Mouse (Mus musculus): ENCODE data around the gene Fbxw5. TPM values are rescaled to one million over a fixed set of nuclear protein-coding genes. Genes with fewer than 3 reads are reported as not detected.

Gene Fbxw5
- polyA plus RNA-seq, 1 experiment from 2014 or later: 72.6 TPM

DNA sequence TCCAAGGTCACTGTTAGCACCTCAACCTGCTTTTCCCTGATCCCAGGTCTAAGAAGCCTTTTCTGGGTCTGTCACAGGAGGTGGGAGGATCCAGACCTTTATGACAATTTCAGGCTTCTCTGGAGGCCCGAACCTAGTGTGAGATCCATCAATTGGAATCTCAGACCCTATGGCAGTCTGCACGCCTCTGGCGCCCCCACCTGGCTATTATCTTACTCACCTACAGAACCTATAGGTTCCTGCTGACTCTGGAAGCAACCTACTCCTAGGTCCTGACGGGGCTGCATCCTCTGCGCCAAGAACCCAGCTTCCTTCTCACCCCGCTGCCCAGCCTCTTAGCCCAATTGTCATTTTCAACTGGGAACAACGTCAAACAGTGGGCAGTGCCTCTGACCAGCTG lies 17.6 kb upstream of the Fbxw5 start:
- WGBS: 16% methylated on average over 7 of the region's 7 CpGs

DNA sequence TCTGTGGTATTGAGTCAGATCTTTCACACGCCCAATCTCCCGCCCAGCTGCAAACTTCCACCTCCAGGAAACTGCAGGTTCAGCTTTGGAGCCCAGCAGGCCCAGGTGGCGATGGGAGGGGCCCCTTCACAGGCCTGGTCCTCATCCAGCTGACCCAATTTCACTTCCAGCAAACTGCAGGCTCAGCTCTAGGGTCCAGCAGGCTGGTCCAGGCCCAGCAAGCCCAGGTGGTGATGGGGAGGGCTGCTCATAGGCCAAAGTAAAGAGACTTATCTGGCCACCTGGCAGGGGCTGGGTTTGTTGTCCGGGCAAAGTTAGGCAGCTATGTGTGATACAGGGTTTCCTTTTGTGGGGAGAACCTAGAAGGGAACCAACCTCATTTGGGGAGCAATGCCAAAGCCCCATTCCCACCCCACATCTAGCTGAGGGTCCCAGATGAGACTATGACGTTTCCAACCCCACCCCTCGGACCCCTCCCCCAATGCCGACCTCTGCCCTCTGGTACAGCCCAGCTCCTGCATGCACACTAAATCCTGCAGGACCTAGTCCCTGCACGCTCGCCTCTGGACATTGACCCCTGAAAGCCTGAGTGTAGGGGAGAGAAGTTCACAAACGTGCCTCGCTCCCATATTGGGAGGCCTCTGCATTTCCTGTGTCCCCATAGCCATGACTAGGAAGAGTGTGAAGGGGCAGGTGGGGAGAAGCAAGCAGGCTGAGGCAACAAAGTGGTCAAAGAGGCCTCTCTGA lies 15.5 kb upstream of the Fbxw5 start:
- WGBS: 58% methylated on average over 11 of the region's 11 CpGs
- Histone ChIP-seq H3K4me1 (replicated peaks) (no peaks in the 10 kb centered on the region), H3K36me3 (no peaks in the 10 kb centered on the region), H3K27ac (no peak overlapping the region), H3K27me3 (peaks cover 4% of the 10 kb centered on the region; the same call in 1 of the 2 replicates), H3K9ac (no peak overlapping the region), H3K9me3 (replicated peaks) (no peaks in the 10 kb centered on the region), H3K4me2 (no peak overlapping the region), H3K4me3 (no peak overlapping the region)
- no peak for ATAC-seq (replicated peaks; ENCODE audit: insufficient number of reproducible peaks, insufficient read depth, low FRiP score, low read depth)

More for the DNA sequence above, 17.6 kb upstream of the Fbxw5 start:
- no peak overlapping the region for H3K9ac ChIP-seq
- H3K27ac ChIP-seq: no peak overlapping the region
- no peak overlapping the region for H3K4me3 ChIP-seq
- H3K4me1 ChIP-seq (replicated peaks): no peaks in the 10 kb centered on the region
- H3K4me2 ChIP-seq: no peak overlapping the region
- H3K36me3 ChIP-seq: no peaks in the 10 kb centered on the region
- ATAC-seq (replicated peaks; ENCODE audit: insufficient number of reproducible peaks, insufficient read depth, low FRiP score, low read depth): no peak
- no peaks in the 10 kb centered on the region for H3K9me3 ChIP-seq (replicated peaks)
- peaks cover 4% of the 10 kb centered on the region; the same call in 1 of the 2 replicates for H3K27me3 ChIP-seq

DNA sequence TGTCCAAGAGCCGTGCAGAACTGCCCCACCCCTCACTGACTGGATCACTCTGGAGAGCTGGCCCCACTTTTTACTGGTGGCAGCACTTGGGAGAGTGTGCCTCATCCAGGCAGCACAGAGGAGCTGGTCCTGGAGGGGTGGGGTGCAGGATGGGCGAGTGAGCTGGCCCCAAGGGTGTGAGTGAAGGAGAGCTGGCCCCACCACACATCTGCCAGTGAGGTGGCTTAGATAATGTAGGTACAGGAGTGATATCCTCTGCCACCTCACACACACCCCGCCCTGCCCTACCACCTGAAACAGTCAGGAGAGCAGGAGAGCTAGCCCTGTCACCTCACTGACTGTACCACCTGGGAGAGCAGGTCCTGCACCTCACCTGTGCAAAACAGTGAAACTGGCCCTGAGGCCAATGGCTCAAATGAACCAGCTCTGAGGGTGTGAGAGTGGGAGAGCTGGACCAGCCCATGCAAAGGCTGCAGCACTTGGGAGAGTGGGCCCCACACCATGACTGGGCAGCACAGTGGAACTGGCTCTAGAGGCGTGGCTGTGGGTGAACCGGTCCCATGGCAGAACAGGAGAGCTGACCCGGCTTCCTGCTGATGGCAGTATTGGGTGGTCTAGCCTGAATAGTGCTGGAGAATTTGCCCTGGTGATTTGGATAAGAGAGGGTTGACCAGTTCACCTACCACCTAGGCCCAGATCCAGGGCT lies 12.4 kb upstream of the Fbxw5 start:
- no peak overlapping the region for H3K4me2 ChIP-seq

DNA sequence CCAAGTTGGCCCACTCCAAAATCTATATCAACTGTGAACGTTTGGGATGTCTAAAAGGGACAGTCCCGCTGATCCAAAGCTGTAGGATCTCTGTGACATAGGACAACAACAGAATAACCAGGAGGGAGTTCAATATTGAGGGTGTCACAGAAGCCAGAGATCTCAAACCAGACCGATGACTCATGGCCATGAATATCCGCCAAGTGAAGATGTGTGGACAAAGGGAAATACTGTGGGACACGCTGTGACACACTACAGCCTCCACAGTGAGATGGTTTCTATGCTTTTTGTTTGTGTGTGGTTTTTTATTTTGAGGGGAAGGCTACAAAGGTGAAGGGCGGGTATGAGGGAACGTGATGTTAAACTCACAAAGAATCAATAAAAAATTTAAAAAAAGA lies 11.9 kb upstream of the Fbxw5 start:
- no peaks in the 10 kb centered on the region for H3K27me3 ChIP-seq
- 72% methylated on average over 7 of the region's 7 CpGs for WGBS
- H3K4me3 ChIP-seq: no peak overlapping the region
- no peaks in the 10 kb centered on the region for H3K36me3 ChIP-seq
- no peak overlapping the region for H3K4me2 ChIP-seq
- H3K9ac ChIP-seq: no peak overlapping the region
- H3K27ac ChIP-seq: no peak overlapping the region
- no peak for ATAC-seq (replicated peaks; ENCODE audit: insufficient number of reproducible peaks, insufficient read depth, low FRiP score, low read depth)
- no peaks in the 10 kb centered on the region for H3K4me1 ChIP-seq (replicated peaks)
- no peaks in the 10 kb centered on the region for H3K9me3 ChIP-seq (replicated peaks)

More for the DNA sequence above, 12.4 kb upstream of the Fbxw5 start:
- no peaks in the 10 kb centered on the region for H3K9me3 ChIP-seq (replicated peaks)
- H3K27ac ChIP-seq: no peak overlapping the region
- H3K36me3 ChIP-seq: no peaks in the 10 kb centered on the region
- H3K4me1 ChIP-seq (replicated peaks): no peaks in the 10 kb centered on the region
- 78% methylated on average over 6 of the region's 6 CpGs for WGBS
- H3K9ac ChIP-seq: no peak overlapping the region
- no peak for ATAC-seq (replicated peaks; ENCODE audit: insufficient number of reproducible peaks, insufficient read depth, low FRiP score, low read depth)
- H3K4me3 ChIP-seq: no peak overlapping the region
- H3K27me3 ChIP-seq: no peaks in the 10 kb centered on the region

DNA sequence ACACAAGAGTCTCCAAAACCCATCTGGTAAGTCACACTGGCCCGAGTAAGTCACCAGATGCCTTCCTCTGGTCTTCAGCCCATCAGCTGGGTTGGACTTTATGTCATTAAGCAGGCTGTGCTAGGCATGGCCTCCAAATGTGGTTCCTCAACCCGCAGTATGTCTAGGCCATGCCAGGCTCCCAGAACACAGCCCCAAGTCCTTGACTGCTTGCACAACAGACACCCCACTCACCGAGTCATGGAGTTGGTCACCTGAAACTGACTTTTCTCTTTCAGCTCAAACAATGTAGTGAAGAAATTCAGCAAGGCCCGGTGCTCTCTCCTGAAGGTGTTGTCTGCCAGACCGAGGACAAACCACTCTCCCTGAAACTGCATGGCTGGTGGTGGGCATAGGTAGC lies 7.6 kb upstream of the Fbxw5 start:
- peaks cover 3% of the 10 kb centered on the region; the same call in 1 of the 2 replicates for H3K4me1 ChIP-seq (replicated peaks)
- no peaks in the 10 kb centered on the region for H3K27me3 ChIP-seq
- no peak overlapping the region for H3K4me2 ChIP-seq
- no peak overlapping the region for H3K9ac ChIP-seq
- no peak overlapping the region for H3K4me3 ChIP-seq
- H3K36me3 ChIP-seq: no peaks in the 10 kb centered on the region
- WGBS: 74% methylated on average over 5 of the region's 5 CpGs
- H3K27ac ChIP-seq: no peak overlapping the region
- no peaks in the 10 kb centered on the region for H3K9me3 ChIP-seq (replicated peaks)
- ATAC-seq (replicated peaks; ENCODE audit: insufficient number of reproducible peaks, insufficient read depth, low FRiP score, low read depth): no peak

DNA sequence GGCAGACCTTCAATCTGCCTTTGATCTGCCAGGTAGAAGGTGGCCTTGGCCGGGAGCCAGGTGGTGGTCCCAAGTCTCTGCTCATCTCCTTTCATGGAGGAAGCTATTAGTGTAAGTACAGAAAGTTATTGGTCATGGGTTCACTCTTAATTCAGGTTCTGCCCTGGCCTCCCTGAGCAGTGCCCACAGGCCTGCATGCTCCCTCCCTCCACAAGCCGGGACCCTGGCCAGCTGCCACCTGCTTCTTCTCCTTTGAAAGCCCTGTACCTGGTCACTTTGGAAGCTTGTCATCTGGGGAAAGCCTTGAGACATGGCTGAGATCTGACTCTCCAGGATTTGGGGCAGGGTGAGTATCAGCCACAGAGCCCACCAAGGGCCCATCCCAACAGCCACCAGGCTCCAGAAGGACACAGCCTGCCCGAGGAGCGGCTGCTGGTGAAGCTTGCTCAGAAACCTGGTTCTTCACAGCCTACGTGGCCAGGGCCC lies 7.0 kb upstream of the Fbxw5 start, which contains the start of gene Lcn12:
Gene Lcn12, minus strand, starts transcription at position 436 of the 486 bp plus-strand sequence.
- Histone ChIP-seq H3K4me3 (no peak within 1 kb of the TSS), H3K27ac (no peak within 1 kb of the TSS), H3K9me3 (replicated peaks) (no peaks in the 10 kb centered on the region), H3K36me3 (no peaks in the 10 kb centered on the region), H3K9ac (no peak within 1 kb of the TSS), H3K4me2 (no peak within 1 kb of the TSS), H3K27me3 (no peaks in the 10 kb centered on the region), H3K4me1 (replicated peaks) (peaks cover 3% of the 10 kb centered on the region; the same call in 1 of the 2 replicates)
- no peak for ATAC-seq (replicated peaks; ENCODE audit: insufficient number of reproducible peaks, insufficient read depth, low FRiP score, low read depth)
- 81% methylated on average over 5 of the region's 5 CpGs for WGBS

DNA sequence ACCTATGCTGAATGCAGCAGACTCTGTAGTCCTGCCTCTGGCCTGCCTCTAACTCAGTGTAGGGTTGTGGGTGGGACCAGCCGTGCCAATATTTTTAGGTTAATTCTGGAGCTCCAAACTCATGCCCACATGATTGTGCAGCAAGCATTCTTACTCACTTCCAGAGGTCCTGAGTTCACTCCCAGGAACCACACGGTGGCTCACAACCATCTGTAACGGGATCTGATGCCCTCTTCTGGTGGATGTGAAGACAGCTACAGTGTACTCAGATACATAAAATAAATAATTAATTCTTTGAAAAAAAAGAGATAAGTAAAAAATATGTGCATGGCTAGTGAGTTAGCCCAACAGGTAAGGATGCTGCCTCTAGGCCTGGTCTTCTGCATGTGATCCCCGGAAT lies 4.1 kb upstream of the Fbxw5 start:
- no peak for ATAC-seq (replicated peaks; ENCODE audit: insufficient number of reproducible peaks, insufficient read depth, low FRiP score, low read depth)
- H3K4me3 ChIP-seq: no peak overlapping the region
- H3K4me2 ChIP-seq: no peak overlapping the region
- H3K9ac ChIP-seq: no peak overlapping the region
- no peak overlapping the region for H3K27ac ChIP-seq
- no peaks in the 10 kb centered on the region for H3K9me3 ChIP-seq (replicated peaks)
- 51% methylated on average over 4 of the region's 4 CpGs for WGBS
- peaks cover 11% of the 10 kb centered on the region for H3K4me1 ChIP-seq (replicated peaks)
- H3K27me3 ChIP-seq: no peaks in the 10 kb centered on the region
- no peaks in the 10 kb centered on the region for H3K36me3 ChIP-seq

DNA sequence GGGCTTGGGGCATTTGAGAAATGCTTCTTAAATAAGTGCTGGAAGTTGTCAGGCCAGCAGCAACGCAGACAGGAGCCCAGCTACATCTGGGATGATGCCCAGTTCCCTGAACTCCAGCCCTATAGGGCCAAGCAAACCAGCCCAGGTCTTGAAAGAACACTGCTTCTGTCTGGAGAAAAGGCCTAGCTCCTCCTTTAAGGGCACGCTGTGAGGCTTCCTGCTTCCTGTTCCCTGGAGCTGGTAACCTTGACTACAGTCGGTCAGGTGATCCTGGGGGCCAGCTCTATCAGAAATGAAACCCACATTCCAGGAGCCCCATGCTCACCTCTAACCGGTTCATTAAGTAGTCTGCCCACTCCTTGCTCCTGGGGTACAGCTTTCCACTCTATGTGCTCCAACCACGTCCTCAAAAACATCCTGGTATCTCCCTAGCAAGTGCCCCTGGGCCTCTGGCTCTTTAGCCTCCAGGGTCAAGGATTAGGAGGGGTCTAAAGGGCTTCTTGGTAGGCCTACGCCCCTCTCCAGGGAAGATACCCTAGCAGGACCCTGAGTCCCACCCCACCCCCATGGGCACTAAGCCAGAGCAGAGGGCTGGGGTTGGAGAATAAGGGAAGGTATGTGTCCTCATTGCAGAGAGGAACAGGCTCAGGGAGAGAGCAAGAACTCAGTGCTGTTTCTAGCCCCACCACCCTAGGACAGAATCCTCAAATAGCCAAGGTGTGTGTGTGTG lies 2.5 kb upstream of the Fbxw5 start:
- H3K4me2 ChIP-seq: no peak overlapping the region
- no peaks in the 10 kb centered on the region for H3K27me3 ChIP-seq
- no peaks in the 10 kb centered on the region; the same call in 1 of the 2 replicates for H3K36me3 ChIP-seq
- ATAC-seq (replicated peaks; ENCODE audit: insufficient number of reproducible peaks, insufficient read depth, low FRiP score, low read depth): no peak
- WGBS: 41% methylated on average over 6 of the region's 6 CpGs
- no peak overlapping the region for H3K27ac ChIP-seq
- no peak overlapping the region for H3K9ac ChIP-seq
- peaks cover 20% of the 10 kb centered on the region for H3K4me1 ChIP-seq (replicated peaks)
- no peak overlapping the region for H3K4me3 ChIP-seq
- H3K9me3 ChIP-seq (replicated peaks): no peaks in the 10 kb centered on the region

DNA sequence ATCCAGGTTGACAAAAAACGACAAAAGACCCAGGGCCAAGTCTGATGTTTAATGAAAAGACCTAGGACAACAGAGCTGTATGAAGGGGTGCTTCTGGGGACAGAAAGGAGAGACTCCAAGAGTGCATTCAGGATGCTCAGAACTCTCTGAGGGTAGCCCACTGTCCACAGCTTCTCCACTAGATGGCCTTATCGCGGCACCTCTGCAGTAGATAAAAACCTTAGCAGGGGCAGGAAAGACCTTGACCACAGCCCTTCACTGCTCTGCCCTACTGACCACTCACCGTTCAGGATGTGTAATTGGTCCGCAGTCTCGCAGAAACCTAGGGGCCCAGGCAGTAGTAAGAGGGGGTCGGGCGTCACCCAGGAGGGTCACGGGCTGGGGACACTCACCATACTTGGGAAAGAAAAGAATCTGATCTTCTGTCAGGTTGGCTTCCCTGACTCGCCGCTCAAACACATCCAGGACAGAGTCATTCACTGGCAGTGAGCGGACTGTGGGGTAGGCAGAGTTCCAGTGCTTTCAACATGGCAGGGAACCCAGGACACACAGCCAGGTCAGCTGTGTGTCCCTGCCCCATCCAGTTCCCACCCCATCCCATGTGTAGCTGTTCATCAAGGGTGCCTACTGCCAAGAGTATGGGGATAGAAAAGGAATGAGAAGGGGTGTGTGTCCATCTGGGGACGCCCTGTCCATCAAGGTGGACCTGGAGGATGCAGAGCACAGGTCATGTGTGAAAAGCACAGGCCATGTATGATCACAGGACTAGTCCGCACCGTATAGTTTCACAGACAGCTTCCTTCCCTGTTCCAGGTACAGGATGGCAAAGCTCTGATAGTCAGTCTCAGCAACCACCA lies 1.7 kb upstream of the Fbxw5 start:
- Histone ChIP-seq H3K4me3 (no peak overlapping the region), H3K4me2 (no peak overlapping the region), H3K9ac (no peak overlapping the region), H3K36me3 (peaks cover 8% of the 10 kb centered on the region), H3K27ac (no peak overlapping the region), H3K9me3 (replicated peaks) (no peaks in the 10 kb centered on the region), H3K27me3 (no peaks in the 10 kb centered on the region), H3K4me1 (replicated peaks) (peaks cover 20% of the 10 kb centered on the region)
- ATAC-seq (replicated peaks; ENCODE audit: insufficient number of reproducible peaks, insufficient read depth, low FRiP score, low read depth): no peak
- WGBS: 67% methylated on average over 15 of the region's 15 CpGs

DNA sequence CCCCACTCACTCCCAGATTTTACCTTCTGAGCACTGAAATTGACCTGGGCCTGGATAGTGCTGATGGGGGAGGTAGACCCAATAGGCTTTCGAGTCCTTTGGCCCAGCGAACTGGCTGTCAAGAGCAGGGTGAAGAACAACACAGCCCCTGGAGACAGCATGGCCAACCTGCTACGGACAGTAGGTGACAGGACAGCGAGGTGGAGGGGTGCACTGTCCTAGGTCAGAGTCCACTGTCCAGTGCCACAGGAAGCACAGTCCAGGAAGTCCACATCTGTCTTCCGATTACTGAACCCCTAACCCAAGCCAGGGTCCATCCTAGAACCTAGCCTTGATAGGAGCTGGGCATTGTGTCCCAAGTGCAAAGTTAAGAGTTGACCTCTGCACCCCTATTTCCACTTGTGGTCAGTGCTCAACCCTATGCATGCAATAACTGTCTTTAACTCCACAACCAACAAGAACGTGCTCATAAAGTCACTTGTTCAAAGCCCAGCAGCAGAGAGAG lies 427 bp upstream of the Fbxw5 start:
- peak; percentile 4; the same call in 1 of the 2 replicates for ATAC-seq (replicated peaks; ENCODE audit: insufficient number of reproducible peaks, insufficient read depth, low FRiP score, low read depth)
- Histone ChIP-seq H3K27ac (peak overlapping the region; percentile 53), H3K4me2 (peak overlapping the region; percentile 69), H3K4me3 (peak overlapping the region; percentile 64), H3K27me3 (no peaks in the 10 kb centered on the region), H3K4me1 (replicated peaks) (peaks cover 20% of the 10 kb centered on the region), H3K36me3 (peaks cover 21% of the 10 kb centered on the region), H3K9me3 (replicated peaks) (no peaks in the 10 kb centered on the region), H3K9ac (peak overlapping the region; percentile 49)
- 67% methylated on average over 6 of the region's 6 CpGs for WGBS
